Mouse (Mus musculus) CH12.LX (cell line): ENCODE measurements around the gene Henmt1. TPM values are rescaled to one million over a fixed set of nuclear protein-coding genes. Genes with fewer than 3 reads are reported as not detected.

Experiments
- DNase-seq: peaks from one replicate; pipeline ENCODE4 v3.0.0-alpha.2; 2013; ENCODE audit errors: extremely low read depth
- H3K27ac ChIP-seq: 2 replicates; pipeline ENCODE4 v1.5.1; 2012; ENCODE audit warnings: low read depth, mild to moderate bottlenecking, control low read depth, moderate library complexity; ENCODE audit not compliant: insufficient read depth
- H3K27me3 ChIP-seq: replicated peaks from 2 replicates; pipeline ENCODE3; 2012; ENCODE audit warnings: inconsistent platforms
- H3K36me3 ChIP-seq, 2 experiments: replicated peaks in 1 of 2; 2 replicates each; pipeline versions ENCODE3 to v1.6.1; 2012; ENCODE audit warnings: inconsistent platforms in 1 of 2, low read length in 1 of 2, mild to moderate bottlenecking in 1 of 2, mixed read lengths in 1 of 2, moderate library complexity in 1 of 2; ENCODE audit not compliant: control insufficient read depth in 1 of 2, insufficient read depth in 1 of 2
- H3K4me1 ChIP-seq, 2 experiments: 2 replicates each; pipeline ENCODE4 v1.6.1; 2012; ENCODE audit warnings: inconsistent platforms in 1 of 2, moderate library complexity in 1 of 2; ENCODE audit not compliant: insufficient read depth in 2 of 2, control insufficient read depth in 1 of 2
- H3K4me2 ChIP-seq: 2 replicates; pipeline ENCODE4 v1.6.1; 2012; ENCODE audit warnings: low read depth, mild to moderate bottlenecking, control low read depth; ENCODE audit not compliant: poor library complexity, insufficient read depth, severe bottlenecking
- H3K4me3 ChIP-seq, 3 experiments: fragments of 150-350 bp in 1 of 3; sonication (generic) in 1 of 3; replicated peaks in 1 of 3; 2 replicates each; pipeline versions ENCODE3 to v1.5.1; 2011 to 2012; ENCODE audit warnings: low read depth in 2 of 3, low read length in 2 of 3, mild to moderate bottlenecking in 2 of 3, moderate library complexity in 2 of 3, control low read depth in 1 of 3, improper control_type of control experiment in 1 of 3, inconsistent platforms in 1 of 3, mixed read lengths in 1 of 3; ENCODE audit not compliant: poor library complexity in 1 of 3
- H3K79me2 ChIP-seq: replicated peaks from 2 replicates; pipeline ENCODE4 v1.6.1; 2012; ENCODE audit warnings: mild to moderate bottlenecking, moderate library complexity; ENCODE audit not compliant: control insufficient read depth, poor library complexity, insufficient read depth, severe bottlenecking; ENCODE audit errors: extremely low read depth
- H3K9ac ChIP-seq: 2 replicates; pipeline ENCODE4 v1.6.1; 2012; ENCODE audit warnings: low read depth, mild to moderate bottlenecking, control low read depth, moderate library complexity; ENCODE audit not compliant: insufficient read depth
- H3K9me3 ChIP-seq: replicated peaks from 2 replicates; pipeline ENCODE3; 2012; ENCODE audit warnings: low read length, inconsistent platforms, mixed read lengths
- CTCF ChIP-seq, 2 experiments: IDR thresholded peaks in 1 of 2; conservative IDR thresholded peaks in 1 of 2; 2 replicates each; pipeline ENCODE4 v1.5.1; 2011 to 2012; ENCODE audit warnings: low read depth in 2 of 2, low read length in 2 of 2, improper control_type of control experiment in 1 of 2, inconsistent platforms in 1 of 2, mild to moderate bottlenecking in 1 of 2, moderate library complexity in 1 of 2
- EP300 ChIP-seq: IDR thresholded peaks from 2 replicates; pipeline ENCODE4 v1.6.1; 2011; ENCODE audit warnings: low read length, improper control_type of control experiment
- MAFK ChIP-seq: IDR thresholded peaks from 2 replicates; pipeline ENCODE4 v1.6.1; 2011; ENCODE audit warnings: low read length, improper control_type of control experiment; ENCODE audit not compliant: insufficient replicate concordance
- MEF2A ChIP-seq: IDR thresholded peaks from 2 replicates; pipeline ENCODE4 v1.6.1; 2014; ENCODE audit warnings: low read depth, mild to moderate bottlenecking, inconsistent platforms, low read length, improper control_type of control experiment, borderline replicate concordance
- MXI1 ChIP-seq: IDR thresholded peaks from 2 replicates; pipeline ENCODE4 v1.6.1; 2011; ENCODE audit warnings: mild to moderate bottlenecking, low read depth, low read length, improper control_type of control experiment
- NRF1 ChIP-seq: IDR thresholded peaks from 2 replicates; pipeline ENCODE4 v1.6.1; 2014; ENCODE audit warnings: low read depth, mild to moderate bottlenecking, inconsistent platforms, low read length, improper control_type of control experiment, moderate library complexity
- RAD21 ChIP-seq: IDR thresholded peaks from 2 replicates; pipeline ENCODE4 v1.6.1; 2011; ENCODE audit warnings: low read depth, mild to moderate bottlenecking, low read length, improper control_type of control experiment, moderate library complexity
- RCOR1 ChIP-seq: conservative IDR thresholded peaks from 2 replicates; pipeline ENCODE4 v1.6.1; 2012; ENCODE audit warnings: low read depth, mild to moderate bottlenecking, inconsistent platforms, low read length, improper control_type of control experiment
- SIN3A ChIP-seq: IDR thresholded peaks from 2 replicates; pipeline ENCODE4 v1.6.1; 2012; ENCODE audit warnings: low read length, improper control_type of control experiment, inconsistent platforms
- SMC3 ChIP-seq: IDR thresholded peaks from 2 replicates; pipeline ENCODE4 v1.6.1; 2011; ENCODE audit warnings: low read depth, low read length, improper control_type of control experiment
- UBTF ChIP-seq: IDR thresholded peaks from 2 replicates; pipeline ENCODE4 v1.6.1; 2012; ENCODE audit warnings: low read depth, mild to moderate bottlenecking, inconsistent platforms, low read length, improper control_type of control experiment, moderate library complexity
- USF1 ChIP-seq: IDR thresholded peaks from 2 replicates; pipeline ENCODE4 v1.6.1; 2014; ENCODE audit warnings: low read depth, mild to moderate bottlenecking, inconsistent platforms, low read length, improper control_type of control experiment
- ZMIZ1 ChIP-seq: IDR thresholded peaks from 2 replicates; pipeline ENCODE4 v1.6.1; 2012; ENCODE audit warnings: low read depth, mild to moderate bottlenecking, inconsistent platforms, low read length, improper control_type of control experiment
- dilution Hi-C: fragments of 300-500 bp; cut with MboI; formaldehyde crosslinking; loops from 2 replicates; pipeline ENCODE4 v1.14.3; 2020; ENCODE audit warnings: low sequenced_read_pairs; ENCODE audit not compliant: extremely low pct_unique_long_range_greater_than_20kb, extremely low pct_ligation_motif_present
- in situ Hi-C: fragments of 300-500 bp; cut with MboI; formaldehyde crosslinking; loops from 3 replicates; pipeline ENCODE4 v1.14.3; 2019; ENCODE audit warnings: low sequenced_read_pairs, low pct_ligation_motif_present, low pct_unique_long_range_greater_than_20kb, mixed read lengths
- polyA plus RNA-seq: library from polyadenylated mRNA; unstranded; fragments of >175 nt; gene quantifications from 2 replicates; pipeline ENCODE4 v1.2.1, GENCODE M21; 2012; ENCODE audit warnings: low read depth; ENCODE audit not compliant: insufficient read length
- total RNA-seq, 2 experiments: library from RNA; depleted of rRNA; stranded (reverse); fragments of 300-350 nt in 1 of 2; fragments of >200 nt in 1 of 2; gene quantifications; 2 replicates each; pipeline ENCODE4 v1.2.3; 2012 to 2014

The Henmt1 gene
- total and polyA plus RNA-seq, 3 experiments: not detected

DNA sequence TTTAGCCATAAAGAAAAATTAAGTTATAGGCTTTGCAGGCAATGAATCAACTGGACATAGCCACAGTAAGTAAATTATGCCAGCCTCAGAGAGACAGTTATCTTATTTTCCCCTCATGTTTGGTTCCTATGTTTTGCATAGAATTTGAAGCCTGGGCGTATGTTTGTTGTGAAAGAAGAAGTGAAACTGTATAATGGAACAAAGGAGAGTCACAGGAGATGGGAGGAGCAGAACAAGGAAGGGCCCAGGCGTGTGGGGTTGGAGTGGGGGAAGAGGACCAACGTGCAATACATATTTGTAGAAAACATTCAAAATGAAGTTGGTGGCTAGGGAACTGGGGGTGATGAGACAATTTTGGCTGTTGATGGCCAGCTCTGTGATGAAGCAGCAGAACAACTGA lies 39.5 kb upstream of the Henmt1 start (continued):
- TF ChIP-seq MEF2A (peak; percentile 84), RCOR1 (peak; percentile 88), EP300 (peak; percentile 98), NRF1 (no peak)

GRCm38 (mm10) chr3:108900681-108901080 lies 39.0 kb upstream of the Henmt1 start:
- no peaks in the 10 kb centered on the region for H3K9me3 ChIP-seq
- H3K4me2 ChIP-seq: peak overlapping the region; percentile 46
- DNase-seq: no peak
- dilution Hi-C loops (no loop called here), in situ Hi-C loops (loop anchor here (5.0 kb wide), 2 partner anchors 43 to 123 kb away; no protein-coding TSS in a partner anchor)
- no peak overlapping the region for H3K4me3 ChIP-seq
- H3K79me2 ChIP-seq: peaks cover 14% of the 10 kb centered on the region
- peaks cover 23 to 39% of the 10 kb centered on the region in 2 experiments for H3K36me3 ChIP-seq
- peak overlapping the region; percentile 78 for H3K27ac ChIP-seq
- no peak for TF ChIP-seq UBTF
- TF ChIP-seq MAFK: 0 out of 2 replicates have a peak, but pooled peaks have one; percentile 8
- peak overlapping the region; percentile 12; the same call in 1 of the 2 replicates for H3K9ac ChIP-seq
- no peaks in the 10 kb centered on the region for H3K27me3 ChIP-seq
- H3K4me1 ChIP-seq: peaks cover 9 to 43% of the 10 kb centered on the region in 2 experiments; a peak in 3 of 4 replicates

DNA sequence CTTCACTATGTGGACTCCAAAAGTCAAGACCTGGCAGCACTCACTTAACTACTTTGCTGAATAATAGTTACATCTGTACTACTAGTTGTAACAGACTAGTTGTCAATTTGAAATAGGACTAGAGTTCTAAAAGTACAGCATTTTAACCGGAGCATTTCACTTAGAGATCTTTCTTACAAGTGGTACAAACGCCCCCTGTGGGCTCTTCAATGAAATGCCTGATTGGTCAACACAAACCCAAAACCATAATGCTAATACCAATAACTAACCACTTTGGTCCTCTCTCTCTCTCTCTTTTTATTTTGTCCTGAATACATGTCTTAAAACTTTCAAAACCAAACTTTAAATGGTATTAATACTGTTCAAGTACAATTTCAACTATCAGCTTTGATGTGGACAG lies 37.6 kb upstream of the Henmt1 start:
- H3K27ac ChIP-seq: peak overlapping the region; percentile 22; the same call in 1 of the 2 replicates
- no peak overlapping the region for H3K9ac ChIP-seq
- no peaks in the 10 kb centered on the region for H3K9me3 ChIP-seq
- no peak overlapping the region for H3K4me3 ChIP-seq
- peak; percentile 56 for DNase-seq
- H3K27me3 ChIP-seq: no peaks in the 10 kb centered on the region
- TF ChIP-seq RAD21 (peak; percentile 60), SMC3 (peak; percentile 63), ZMIZ1 (peak; percentile 29; the same call in 1 of the 2 replicates), CTCF (conservative IDR thresholded peaks at IDR 0.05 in 1 of 2, IDR thresholded peaks at IDR 0.05 in 1 of 2; ENCODE audit: low read depth in 2 of 2, low read length in 2 of 2) (peak; percentile 26 to 64; a peak in 3 of 4 replicates), USF1 (no peak), MEF2A (no peak), SIN3A (no peak), MXI1 (no peak)
- dilution Hi-C loops (no loop called here), in situ Hi-C loops (loop anchor here (5.0 kb wide), 2 partner anchors 45 to 125 kb away; no protein-coding TSS in a partner anchor)
- peaks cover 9 to 48% of the 10 kb centered on the region in 2 experiments; a peak in 3 of 4 replicates for H3K4me1 ChIP-seq
- no peak overlapping the region for H3K4me2 ChIP-seq
- H3K79me2 ChIP-seq: peaks cover 24% of the 10 kb centered on the region
- H3K36me3 ChIP-seq: peaks cover 27 to 51% of the 10 kb centered on the region in 2 experiments
